Mouse (Mus musculus) gastrocnemius, postnatal 10 days (tissue): ENCODE data around the gene Klhl5. TPM values are rescaled to one million over a fixed set of nuclear protein-coding genes. Genes with fewer than 3 reads are reported as not detected.

Experiments
- DNase-seq: peaks from one replicate; pipeline ENCODE4 v3.0.0; 2021; ENCODE audit warnings: mixed read lengths
- long read RNA-seq, 2 experiments: library from polyadenylated mRNA; stranded (forward); transcript quantifications; one replicate each; pipeline ENCODE4 v2.0.0; 2021
- total RNA-seq, 2 experiments: library from RNA; stranded (reverse); gene quantifications; 2 replicates each; pipeline ENCODE4 v1.2.3; 2021

The Klhl5 gene
- 10 to 100 TPM; 12.1 to 15.1 TPM for total RNA-seq
- long read RNA-seq, experiment 1, transcript Klhl5-204 (11 exons, 3,149 nt): major isoform, 15 of 21 reads
- long read RNA-seq, experiment 1, partial matches to known transcripts: 1 of 21 reads
- long read RNA-seq, experiment 1, other reads (novel, unspliced or antisense): 5 of 21 reads
- long read RNA-seq, experiment 2, transcript Klhl5-204 (11 exons, 3,149 nt): major isoform, 16 of 22 reads
- long read RNA-seq, experiment 2, partial matches to known transcripts: 3 of 22 reads
- long read RNA-seq, experiment 2, other reads (novel, unspliced or antisense): 3 of 22 reads

- peak; percentile 94 for DNase-seq
These were observed at the start of gene Klhl5 for GRCm38 (mm10) chr5:65106876-65107772. Gene Klhl5, plus strand, starts transcription at chr5:65107539.

DNA sequence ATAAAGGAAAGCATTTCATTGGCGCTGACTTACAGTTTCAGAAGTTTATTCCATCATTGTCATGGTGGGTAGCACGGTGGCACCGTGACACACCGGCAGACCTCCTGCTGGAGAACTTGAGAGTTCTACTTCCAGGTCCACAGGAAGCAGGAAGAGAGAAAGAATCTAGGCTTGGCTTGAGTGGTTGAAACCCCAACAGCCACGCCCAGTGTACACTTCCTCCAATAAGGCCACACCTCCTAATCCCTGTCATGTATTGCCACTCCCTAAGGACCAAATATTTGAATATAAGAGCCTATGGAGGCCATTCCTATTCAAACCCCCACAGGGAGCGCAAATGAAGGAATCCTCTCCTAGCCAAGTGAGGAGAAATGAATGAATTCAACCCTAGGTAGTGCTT lies 49.7 kb upstream of the Klhl5 start:
- no peak for DNase-seq

- DNase-seq: no peak
These were observed 47.5 kb upstream of the Klhl5 start for GRCm38 (mm10) chr5:65059806-65060205.

GRCm38 (mm10) chr5:65062236-65062635 lies 45.1 kb upstream of the Klhl5 start:
- DNase-seq: no peak

DNA sequence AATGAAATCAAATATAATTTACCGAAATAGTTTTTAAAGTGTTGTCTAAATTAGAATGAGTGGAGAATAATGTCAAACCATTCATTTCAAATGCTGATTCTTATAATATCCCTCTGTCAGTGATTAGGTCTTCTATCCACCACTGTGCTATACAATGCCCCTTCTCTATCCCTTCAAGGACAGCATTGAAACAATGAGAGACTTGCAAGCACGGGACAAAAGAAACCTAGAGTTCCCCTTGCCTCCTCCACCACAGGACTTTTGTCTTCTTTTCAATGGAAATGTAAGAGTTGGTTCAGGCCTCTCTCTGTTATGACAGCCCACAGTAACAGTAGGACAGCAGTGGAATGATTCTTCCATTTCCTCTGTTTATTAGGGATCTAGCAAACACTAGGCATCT lies 44.1 kb upstream of the Klhl5 start:
- no peak for DNase-seq

DNA sequence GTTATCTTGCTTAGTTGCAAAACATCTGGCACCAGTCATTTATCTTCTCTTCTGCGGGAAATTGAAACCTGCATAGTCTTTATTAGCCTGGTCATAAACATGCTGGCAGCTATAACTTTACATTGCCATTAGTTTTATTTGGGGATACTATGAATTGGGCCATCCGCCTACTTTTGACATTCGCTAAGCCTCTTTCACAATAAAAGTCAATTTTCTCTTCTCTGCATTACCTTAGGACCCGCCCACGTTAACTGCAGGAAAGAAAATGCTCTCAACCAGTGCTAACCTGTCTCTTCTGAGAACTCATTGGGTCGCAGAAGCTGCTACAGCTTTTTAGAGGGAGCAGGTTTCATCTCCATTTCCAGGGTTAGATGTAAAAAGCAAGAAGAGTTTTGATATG lies 39.2 kb upstream of the Klhl5 start:
- DNase-seq: no peak

GRCm38 (mm10) chr5:65069872-65070271 lies 37.5 kb upstream of the Klhl5 start:
- DNase-seq: no peak

DNA sequence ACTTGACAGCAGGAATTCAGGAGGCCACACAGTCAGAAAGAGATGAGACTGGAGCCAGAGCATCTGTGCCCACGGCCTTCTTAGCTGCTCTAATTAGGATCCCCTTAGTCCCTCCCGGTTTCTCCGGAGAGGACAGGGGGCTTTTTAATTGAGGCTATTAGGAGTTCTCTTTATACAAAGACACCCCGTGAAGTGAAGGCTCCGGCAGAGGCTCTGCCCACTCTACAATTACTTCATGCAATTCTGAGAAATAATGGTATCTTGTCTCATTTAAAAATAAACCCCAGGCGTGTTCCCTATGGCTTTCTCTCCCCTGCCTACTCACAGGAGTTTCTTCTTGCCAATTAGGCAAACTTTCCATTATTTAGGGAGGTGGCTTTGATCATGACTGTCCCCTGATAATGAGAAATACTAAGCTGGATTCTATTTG lies 35.6 kb upstream of the Klhl5 start:
- DNase-seq: no peak

GRCm38 (mm10) chr5:65073247-65073646 lies 34.1 kb upstream of the Klhl5 start:
- DNase-seq: no peak

DNA sequence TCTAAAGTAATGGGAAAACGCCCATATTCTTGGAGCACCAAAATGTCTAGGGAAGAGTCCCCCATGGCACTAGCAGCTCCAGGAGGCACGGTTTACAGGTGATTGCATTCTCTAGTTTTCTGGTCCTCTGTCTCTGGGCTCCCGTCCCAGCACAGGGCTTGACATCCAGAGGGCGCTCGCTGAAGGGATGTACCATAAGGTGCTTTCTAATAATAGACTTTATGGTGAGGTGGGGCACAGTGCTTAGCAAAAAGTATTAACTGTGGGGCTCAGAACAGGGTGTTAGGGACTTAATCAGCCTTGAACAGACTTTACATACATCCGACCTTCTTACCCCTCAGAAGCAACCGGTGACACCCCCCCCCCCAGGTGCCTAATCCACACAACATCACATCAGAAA lies 32.6 kb upstream of the Klhl5 start:
- peak; percentile 17 for DNase-seq

DNA sequence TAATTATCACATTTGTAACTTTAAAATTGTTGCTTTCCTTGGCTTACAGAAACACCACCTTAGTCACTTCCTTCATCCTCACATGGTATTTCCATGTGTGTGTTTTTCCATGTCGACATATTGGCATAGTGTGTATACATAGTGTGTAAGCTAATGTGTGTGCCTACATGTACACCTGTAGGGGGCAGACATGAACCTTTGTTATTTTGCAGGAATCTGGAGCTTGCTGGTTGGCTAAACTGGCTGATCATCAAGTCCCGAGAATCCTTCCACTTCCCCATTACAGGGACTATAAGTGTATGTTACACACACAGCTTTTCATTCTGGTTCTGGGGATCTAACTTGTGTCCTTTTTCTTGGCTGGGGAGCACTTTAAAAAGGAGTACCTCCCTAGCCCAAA lies 31.3 kb upstream of the Klhl5 start:
- DNase-seq: no peak

GRCm38 (mm10) chr5:65076748-65077147 lies 30.6 kb upstream of the Klhl5 start:
- DNase-seq: no peak

DNA sequence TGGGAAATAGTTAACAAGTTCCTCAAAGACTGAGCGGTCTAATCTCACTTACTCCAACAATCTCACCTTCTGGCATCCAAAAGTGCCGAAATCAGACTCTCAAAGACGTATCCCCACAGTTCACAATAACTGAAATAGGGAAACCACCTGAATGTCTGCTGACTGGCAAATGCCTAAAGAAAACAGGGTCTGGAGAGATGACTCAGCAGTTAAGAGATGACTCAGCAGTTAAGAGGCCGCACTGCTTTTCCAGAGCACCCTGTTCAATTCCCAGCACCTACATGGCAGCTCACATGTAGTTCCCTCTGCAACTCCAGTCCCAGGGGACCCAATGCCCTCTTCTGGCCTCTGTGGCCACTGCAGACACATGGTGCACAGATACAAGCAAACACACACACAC lies 29.3 kb upstream of the Klhl5 start:
- no peak for DNase-seq

DNA sequence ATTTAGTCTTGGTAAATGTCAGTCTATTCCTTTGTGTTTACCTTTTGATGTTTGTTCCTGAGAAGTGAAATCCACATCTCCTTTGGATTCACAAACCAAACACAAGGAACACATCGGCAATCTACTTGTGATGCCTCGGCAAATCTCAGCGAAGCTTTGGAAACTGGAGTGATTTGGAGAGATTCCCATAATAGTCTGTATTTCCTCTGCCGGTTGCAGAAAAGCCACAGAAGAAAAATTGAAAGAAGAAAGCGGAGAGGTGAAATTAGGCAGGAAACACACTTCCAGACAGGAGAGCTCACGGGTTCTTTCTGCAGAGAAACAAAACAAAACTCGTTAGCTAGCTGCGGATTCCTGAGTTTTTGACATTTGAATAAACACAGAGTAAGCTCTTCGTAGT lies 27.5 kb upstream of the Klhl5 start:
- DNase-seq: no peak

DNA sequence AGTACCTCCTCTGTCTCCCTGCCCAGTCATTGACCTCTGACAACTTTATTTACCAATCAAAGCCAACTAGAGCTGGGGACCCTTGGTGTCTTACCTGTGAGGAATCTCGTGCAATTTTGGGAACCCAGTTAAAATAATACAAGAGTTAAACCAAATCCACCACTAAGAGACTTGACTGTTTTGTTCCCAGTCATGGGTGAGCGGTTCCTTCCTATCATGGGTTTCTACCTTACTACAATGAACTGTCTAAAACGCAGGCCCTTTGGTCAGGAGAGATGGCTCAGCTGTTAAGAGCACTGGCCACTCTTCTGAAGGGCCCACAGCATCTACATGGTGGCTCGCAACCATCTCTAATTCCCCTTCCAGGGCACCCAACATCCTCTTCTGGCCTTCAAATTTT lies 25.5 kb upstream of the Klhl5 start:
- DNase-seq: no peak

DNA sequence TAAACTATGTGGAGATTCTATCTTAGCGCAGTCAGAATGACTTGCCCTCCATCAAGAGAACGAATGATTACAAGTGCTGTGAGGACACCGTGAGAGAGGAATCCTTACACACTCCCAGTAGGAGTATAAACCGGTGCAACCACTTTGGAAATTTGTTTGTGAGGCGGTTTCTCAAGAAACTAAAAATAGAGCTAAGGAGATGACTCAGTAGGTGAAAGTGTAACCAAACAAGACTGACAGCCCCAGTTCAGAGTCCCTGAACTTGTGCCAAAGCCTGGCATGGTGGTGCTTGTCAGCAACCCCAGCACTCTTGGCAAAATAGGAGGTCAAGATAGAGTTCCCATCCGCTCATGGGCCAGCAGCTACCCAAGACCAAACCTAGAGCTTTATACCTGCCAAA lies 20.8 kb upstream of the Klhl5 start:
- DNase-seq: peak; percentile 69

DNA sequence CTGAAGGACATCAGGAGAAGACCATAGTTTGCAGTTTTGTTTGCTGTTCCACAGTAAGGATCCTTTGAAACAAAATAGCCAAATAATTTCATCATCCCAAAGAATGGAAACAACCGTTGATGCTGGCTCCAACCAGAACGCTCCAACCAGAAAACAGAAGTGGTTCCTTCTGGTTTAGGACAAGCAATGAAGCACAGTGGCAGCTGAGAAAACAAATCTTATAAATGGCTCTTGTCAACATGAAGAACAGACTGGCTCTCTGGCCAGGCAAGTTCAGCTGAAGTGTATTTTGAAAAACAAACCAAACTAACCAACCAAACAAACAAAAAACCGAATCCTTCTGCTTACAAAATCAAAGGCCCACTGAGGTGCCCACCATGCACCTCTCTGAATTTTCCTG lies 17.6 kb upstream of the Klhl5 start:
- no peak for DNase-seq

DNA sequence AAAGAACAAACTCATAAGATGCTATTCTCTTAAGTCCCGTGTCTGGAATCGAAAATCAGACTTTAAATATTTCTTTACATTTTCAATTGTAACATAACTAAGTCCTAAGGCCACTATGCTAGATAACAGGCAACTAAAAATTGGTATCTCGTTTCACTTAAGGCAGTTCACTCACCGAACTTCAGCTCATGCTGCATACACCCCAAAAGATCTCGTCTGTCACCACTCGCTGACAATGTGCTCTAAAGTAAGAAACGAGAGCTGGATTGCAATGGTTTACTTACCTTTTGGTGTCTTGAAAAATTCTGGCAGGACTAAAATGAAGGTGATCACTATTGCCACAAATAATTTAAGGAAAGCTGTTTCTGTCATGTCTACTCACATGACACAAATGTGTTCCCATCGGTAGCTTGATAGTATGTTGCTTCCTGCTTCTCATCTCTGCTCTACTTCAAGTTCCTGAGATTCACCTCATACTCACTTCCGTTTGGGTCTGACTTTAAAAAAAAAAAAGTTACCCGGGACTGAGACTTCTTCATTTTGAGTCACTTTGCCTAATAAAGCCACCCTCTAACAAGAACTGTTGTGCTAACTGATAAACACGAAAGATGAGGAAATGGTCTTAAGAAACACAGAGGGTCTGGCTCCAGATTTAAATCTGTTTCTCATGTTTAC lies 16.0 kb upstream of the Klhl5 start:
- no peak for DNase-seq

GRCm38 (mm10) chr5:65091921-65092320 lies 15.4 kb upstream of the Klhl5 start, which contains the start of gene Tmem156:
Gene Tmem156, minus strand, starts transcription at chr5:65092132.
- no peak for DNase-seq

DNA sequence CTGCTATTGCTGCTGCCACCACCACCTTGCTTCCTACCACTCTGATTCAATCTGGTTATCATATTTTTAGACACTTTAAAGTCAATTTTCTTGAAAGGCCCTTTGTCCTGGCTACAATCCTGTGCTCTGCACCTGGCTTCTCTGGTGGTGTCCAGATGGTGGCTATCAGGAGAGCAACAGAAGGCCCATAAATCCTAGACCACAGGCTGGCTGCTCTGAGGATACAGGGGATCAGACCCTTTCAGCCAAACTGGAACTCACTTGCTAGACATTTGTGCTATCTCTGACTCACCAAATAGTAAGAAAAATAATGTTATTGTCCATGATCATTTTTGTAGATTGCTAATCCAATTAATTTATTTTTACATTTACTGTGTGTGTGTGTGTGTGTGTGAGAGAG lies 13.6 kb upstream of the Klhl5 start:
- no peak for DNase-seq

DNA sequence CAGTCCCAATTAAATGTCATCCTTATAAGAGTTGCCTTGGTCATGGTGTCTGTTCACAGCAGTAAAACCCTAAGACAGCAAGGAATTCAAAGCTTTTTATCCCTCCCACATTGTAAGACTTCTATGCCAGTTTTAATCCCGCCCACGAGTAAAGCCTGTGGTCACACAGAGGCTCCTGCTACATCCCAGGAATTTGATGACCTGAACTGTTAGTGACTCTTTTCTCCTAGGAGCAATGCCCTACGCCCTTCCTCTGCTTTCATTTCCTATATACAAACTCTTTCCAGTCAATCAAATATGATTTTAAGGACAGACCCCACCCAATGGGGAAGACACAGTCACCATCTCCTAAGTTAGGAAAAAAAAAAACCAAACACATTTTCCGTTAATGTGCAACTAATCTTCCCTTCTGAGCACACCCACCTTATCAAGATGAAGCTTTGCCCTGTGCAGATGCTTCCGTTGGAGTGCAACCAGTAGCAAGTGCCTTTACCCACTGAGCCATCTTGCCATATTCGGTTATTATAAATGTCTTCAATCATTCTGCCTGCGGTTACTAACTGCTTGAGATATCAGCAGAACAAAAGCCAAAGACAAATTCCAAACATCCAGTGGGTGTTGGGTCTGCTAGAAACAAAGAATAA lies 12.3 kb upstream of the Klhl5 start:
- DNase-seq: no peak

- no peak for DNase-seq
These were observed 11.3 kb upstream of the Klhl5 start for GRCm38 (mm10) chr5:65096082-65096481.

GRCm38 (mm10) chr5:65096805-65097204 lies 10.5 kb upstream of the Klhl5 start:
- no peak for DNase-seq
